Mouse (Mus musculus): Measurements from ENCODE around the gene Polr1d. TPM values are rescaled to one million over a fixed set of nuclear protein-coding genes. Genes with fewer than 3 reads are reported as not detected.

Polr1d gene
- polyA plus RNA-seq, 1 experiment from 2014 or later: 151 TPM

DNA sequence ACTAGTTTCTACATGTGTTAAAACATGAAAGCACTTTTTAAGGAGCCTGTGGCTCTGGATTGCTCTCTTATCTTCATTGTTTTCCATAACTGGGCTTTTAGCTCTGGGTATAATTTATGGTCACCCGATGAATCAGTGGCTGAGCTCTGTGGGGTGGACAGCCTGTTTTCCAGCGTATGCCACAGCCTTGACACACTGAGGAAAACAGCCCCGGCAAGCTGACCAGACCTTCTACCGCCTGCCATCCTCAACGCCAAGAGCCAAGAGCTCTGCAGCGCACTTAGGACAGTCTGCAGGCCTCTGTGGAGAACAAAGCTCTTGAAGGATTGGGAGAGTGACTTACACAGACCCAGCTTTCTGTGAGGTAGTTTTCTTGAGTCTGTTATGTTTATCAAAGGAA is 17.4 kb downstream of the Polr1d start:
- no peak overlapping the region for H3K4me2 ChIP-seq (ENCODE audit: low read depth, low read length)
- no peak for ATAC-seq
- no peaks in the 10 kb centered on the region for H3K36me3 ChIP-seq (ENCODE audit: control insufficient read depth, insufficient read depth, low read length)
- no peaks in the 10 kb centered on the region for H3K27me3 ChIP-seq (replicated peaks; ENCODE audit: control insufficient read depth, insufficient read depth, low read length)
- no peak overlapping the region for H3K27ac ChIP-seq (ENCODE audit: low read length)
- 68% methylated on average over 6 of the region's 6 CpGs for WGBS
- H3K4me3 ChIP-seq (ENCODE audit: low read length): no peak overlapping the region
- H3K9me3 ChIP-seq (ENCODE audit: control insufficient read depth, low read length): no peaks in the 10 kb centered on the region
- H3K4me1 ChIP-seq (ENCODE audit: control insufficient read depth, insufficient read depth, low read length): no peaks in the 10 kb centered on the region
- H3K9ac ChIP-seq (ENCODE audit: low read depth, low read length): no peak overlapping the region

DNA sequence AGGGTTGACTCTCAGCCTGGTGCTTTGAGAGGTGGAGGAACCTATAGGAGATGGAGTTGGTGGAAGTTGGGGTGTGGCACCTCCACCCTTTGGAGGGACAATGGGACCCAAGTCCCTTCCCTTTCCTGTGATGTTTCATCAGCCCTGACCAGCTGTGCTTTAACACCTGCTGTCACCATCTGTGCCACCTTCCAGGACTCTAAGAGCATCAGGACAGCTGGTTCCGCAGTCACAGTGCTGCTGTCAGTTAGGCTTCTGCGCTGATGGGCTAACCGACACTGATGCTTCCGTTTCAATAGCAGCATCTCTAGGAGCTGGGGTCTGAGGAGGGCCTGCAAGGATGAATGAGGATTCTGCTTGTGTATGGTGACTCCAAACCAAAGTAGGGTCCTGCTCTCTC is 19.7 kb downstream of the Polr1d start:
- no peaks in the 10 kb centered on the region for H3K36me3 ChIP-seq (ENCODE audit: control insufficient read depth, insufficient read depth, low read length)
- H3K27ac ChIP-seq (ENCODE audit: low read length): no peak overlapping the region
- WGBS: 97% methylated on average over 4 of the region's 4 CpGs
- no peak overlapping the region for H3K4me3 ChIP-seq (ENCODE audit: low read length)
- ATAC-seq: no peak
- H3K4me1 ChIP-seq (ENCODE audit: control insufficient read depth, insufficient read depth, low read length): no peaks in the 10 kb centered on the region
- no peak overlapping the region for H3K4me2 ChIP-seq (ENCODE audit: low read depth, low read length)
- no peaks in the 10 kb centered on the region for H3K9me3 ChIP-seq (ENCODE audit: control insufficient read depth, low read length)
- H3K27me3 ChIP-seq (replicated peaks; ENCODE audit: control insufficient read depth, insufficient read depth, low read length): no peaks in the 10 kb centered on the region
- no peak overlapping the region for H3K9ac ChIP-seq (ENCODE audit: low read depth, low read length)

DNA sequence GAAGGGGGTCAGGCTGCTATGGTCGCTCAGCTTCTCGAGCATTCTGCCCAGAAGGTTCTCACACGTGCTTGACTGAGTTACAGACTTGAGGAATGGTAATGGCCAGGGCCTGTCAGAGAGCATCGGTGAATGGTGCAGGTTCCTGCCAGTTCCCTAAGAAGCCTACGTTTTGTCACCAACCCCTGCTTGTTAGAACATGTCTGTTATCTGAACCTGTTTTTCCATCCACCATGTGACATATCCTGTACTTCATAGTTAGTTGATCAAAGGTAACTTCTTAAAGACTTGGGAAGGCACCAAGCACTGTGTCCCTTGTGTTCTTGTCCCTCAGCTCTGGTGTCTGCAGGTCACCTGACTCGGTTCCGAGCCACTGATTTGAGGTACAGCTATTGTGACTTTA is 21.8 kb downstream of the Polr1d start:
- Histone ChIP-seq H3K9me3 (ENCODE audit: control insufficient read depth, low read length) (no peaks in the 10 kb centered on the region), H3K9ac (ENCODE audit: low read depth, low read length) (no peak overlapping the region), H3K27me3 (replicated peaks; ENCODE audit: control insufficient read depth, insufficient read depth, low read length) (no peaks in the 10 kb centered on the region), H3K4me1 (ENCODE audit: control insufficient read depth, insufficient read depth, low read length) (no peaks in the 10 kb centered on the region), H3K36me3 (ENCODE audit: control insufficient read depth, insufficient read depth, low read length) (no peaks in the 10 kb centered on the region), H3K27ac (ENCODE audit: low read length) (no peak overlapping the region), H3K4me3 (ENCODE audit: low read length) (no peak overlapping the region), H3K4me2 (ENCODE audit: low read depth, low read length) (no peak overlapping the region)
- WGBS: 82% methylated on average over 7 of the region's 7 CpGs
- no peak for ATAC-seq

DNA sequence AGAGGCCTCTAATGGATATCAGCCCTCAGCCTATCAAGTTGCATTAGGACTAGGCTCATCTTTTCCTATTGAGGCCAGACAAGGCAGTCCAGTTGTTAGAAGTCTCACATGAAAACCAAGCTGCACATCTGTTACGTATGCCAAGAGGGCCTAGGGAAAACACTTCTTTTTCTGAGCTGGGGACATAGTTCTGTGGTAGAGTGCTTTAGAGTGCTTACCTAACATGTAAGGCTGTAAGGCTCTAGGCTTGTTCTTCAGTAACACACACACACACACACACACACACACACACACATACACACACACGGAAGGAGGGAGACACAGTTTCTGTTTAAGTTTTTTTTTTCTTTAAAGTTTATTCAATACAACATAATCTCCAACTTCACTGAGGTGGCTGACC is 23.3 kb downstream of the Polr1d start:
- Histone ChIP-seq H3K27me3 (replicated peaks; ENCODE audit: control insufficient read depth, insufficient read depth, low read length) (no peaks in the 10 kb centered on the region), H3K9me3 (ENCODE audit: control insufficient read depth, low read length) (no peaks in the 10 kb centered on the region), H3K4me2 (ENCODE audit: low read depth, low read length) (no peak overlapping the region), H3K27ac (ENCODE audit: low read length) (no peak overlapping the region), H3K36me3 (ENCODE audit: control insufficient read depth, insufficient read depth, low read length) (no peaks in the 10 kb centered on the region; the same call in 1 of the 2 replicates), H3K4me3 (ENCODE audit: low read length) (no peak overlapping the region), H3K9ac (ENCODE audit: low read depth, low read length) (no peak overlapping the region), H3K4me1 (ENCODE audit: control insufficient read depth, insufficient read depth, low read length) (no peaks in the 10 kb centered on the region)
- 67% methylated on average over 2 of the region's 2 CpGs for WGBS
- no peak for ATAC-seq

DNA sequence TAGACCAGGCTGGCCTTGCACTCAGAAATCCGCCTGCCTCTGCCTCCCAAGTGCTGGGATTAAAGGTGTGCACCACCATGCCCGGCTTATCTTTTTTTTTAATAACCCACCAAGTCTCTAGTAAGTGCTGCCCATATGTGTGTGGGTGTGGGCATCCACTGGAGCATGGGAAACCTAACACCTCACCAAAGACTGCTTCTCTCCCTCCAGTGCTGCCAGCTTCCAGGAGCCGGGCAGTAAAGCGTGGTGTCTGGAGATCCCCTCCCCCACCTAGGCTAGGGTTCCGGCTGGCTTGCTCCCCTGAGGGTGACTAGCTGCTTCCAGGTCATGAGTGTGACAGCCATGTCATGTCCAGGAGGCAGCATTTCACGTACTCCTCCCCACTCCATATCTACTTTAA is 25.4 kb downstream of the Polr1d start:
- Histone ChIP-seq H3K9me3 (ENCODE audit: control insufficient read depth, low read length) (no peaks in the 10 kb centered on the region), H3K4me3 (ENCODE audit: low read length) (no peak overlapping the region), H3K36me3 (ENCODE audit: control insufficient read depth, insufficient read depth, low read length) (peaks cover 5% of the 10 kb centered on the region; the same call in 1 of the 2 replicates), H3K4me1 (ENCODE audit: control insufficient read depth, insufficient read depth, low read length) (no peaks in the 10 kb centered on the region), H3K27me3 (replicated peaks; ENCODE audit: control insufficient read depth, insufficient read depth, low read length) (no peaks in the 10 kb centered on the region), H3K27ac (ENCODE audit: low read length) (no peak overlapping the region), H3K9ac (ENCODE audit: low read depth, low read length) (no peak overlapping the region), H3K4me2 (ENCODE audit: low read depth, low read length) (no peak overlapping the region)
- no peak for ATAC-seq
- 93% methylated on average over 6 of the region's 6 CpGs for WGBS

DNA sequence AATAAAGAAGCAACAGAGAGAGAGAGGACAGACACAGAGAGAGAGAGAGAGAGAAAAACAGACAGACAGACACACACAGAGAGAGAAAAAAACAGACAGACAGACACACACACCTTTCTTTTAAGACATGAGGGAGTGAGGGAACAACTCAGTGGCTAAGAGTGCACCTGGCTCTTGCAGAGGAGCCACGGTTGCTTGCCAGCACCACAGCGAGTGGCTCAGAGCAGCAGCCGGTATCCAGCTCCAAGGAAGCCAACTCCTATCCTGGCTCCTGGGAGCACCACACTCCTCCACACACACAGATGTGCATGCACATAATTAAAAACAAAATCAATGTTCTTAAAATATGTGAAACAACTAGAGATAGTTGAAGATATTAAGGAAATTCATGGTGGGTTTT is 30.4 kb downstream of the Polr1d start:
- no peak overlapping the region for H3K9ac ChIP-seq (ENCODE audit: low read depth, low read length)
- ATAC-seq: no peak
- 96% methylated on average over 3 of the region's 3 CpGs for WGBS
- no peak overlapping the region for H3K27ac ChIP-seq (ENCODE audit: low read length)
- H3K27me3 ChIP-seq (replicated peaks; ENCODE audit: control insufficient read depth, insufficient read depth, low read length): no peaks in the 10 kb centered on the region
- no peaks in the 10 kb centered on the region for H3K9me3 ChIP-seq (ENCODE audit: control insufficient read depth, low read length)
- H3K4me2 ChIP-seq (ENCODE audit: low read depth, low read length): no peak overlapping the region
- peaks cover 15% of the 10 kb centered on the region for H3K36me3 ChIP-seq (ENCODE audit: control insufficient read depth, insufficient read depth, low read length)
- no peaks in the 10 kb centered on the region for H3K4me1 ChIP-seq (ENCODE audit: control insufficient read depth, insufficient read depth, low read length)
- no peak overlapping the region for H3K4me3 ChIP-seq (ENCODE audit: low read length)

DNA sequence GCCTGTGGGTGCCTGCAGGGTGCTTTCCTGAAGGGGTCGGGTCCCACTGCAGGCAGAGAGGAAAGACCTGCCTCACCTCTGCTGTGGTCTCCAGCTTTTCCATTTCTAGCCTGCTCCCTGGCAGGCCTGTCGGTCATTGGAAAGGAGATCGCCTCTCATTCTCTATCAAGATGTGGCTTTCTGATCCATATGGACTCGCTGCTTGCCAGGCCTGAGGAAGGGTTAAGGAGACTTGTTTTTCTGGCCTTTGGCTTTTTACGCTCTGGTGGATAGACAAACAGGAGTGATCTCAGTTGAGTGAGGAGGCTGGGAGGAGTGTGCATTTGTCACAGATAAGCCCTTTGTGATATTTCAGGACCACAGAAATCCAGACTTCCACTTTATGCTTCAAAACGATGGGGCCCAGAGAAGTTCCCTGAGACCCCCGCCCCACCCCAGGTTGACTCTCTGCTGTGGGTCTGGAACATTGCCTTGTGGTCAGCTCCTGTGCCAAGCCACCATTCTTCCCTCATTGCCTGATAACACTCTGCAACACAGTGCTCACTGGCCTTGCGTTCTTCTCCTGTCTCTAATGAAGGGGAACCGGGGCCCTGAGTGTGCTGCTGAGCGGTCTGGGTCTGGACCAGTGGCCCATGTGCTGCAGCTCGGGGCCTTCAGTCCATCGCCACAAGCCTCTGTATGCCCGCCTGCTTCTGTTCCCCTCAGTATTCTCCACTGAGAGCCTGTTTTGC is 32.2 kb downstream of the Polr1d start:
- Histone ChIP-seq H3K27ac (ENCODE audit: low read length) (no peak overlapping the region), H3K36me3 (ENCODE audit: control insufficient read depth, insufficient read depth, low read length) (peaks cover 20% of the 10 kb centered on the region)
- ATAC-seq: no peak

DNA sequence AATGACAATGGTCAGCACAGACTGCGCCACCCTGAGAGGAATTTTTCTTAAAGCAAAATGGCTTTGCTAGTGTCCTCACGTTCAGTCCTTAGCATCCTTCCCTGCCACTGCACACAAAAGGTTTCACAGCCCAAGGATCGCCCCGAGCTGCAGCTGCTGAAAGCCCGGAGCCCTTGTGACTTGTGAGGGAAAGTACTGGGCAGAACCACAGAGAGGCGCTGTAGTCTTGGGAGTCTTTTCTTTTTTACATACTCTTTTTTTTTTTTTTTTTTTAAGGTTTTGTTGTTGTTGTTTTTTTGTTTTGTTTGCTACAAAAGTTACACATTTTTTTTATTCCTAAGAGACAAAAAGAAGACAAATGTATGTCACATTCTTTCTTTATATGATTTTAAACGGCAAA is 37.9 kb downstream of the Polr1d start:
- no peak overlapping the region for H3K27ac ChIP-seq (ENCODE audit: low read length)
- whole genome bisulfite sequencing: 84% methylated on average over 7 of the region's 7 CpGs
- H3K27me3 ChIP-seq (replicated peaks; ENCODE audit: control insufficient read depth, insufficient read depth, low read length): no peaks in the 10 kb centered on the region
- H3K4me2 ChIP-seq (ENCODE audit: low read depth, low read length): no peak overlapping the region
- no peaks in the 10 kb centered on the region for H3K9me3 ChIP-seq (ENCODE audit: control insufficient read depth, low read length)
- peaks cover 15% of the 10 kb centered on the region; the same call in 1 of the 2 replicates for H3K36me3 ChIP-seq (ENCODE audit: control insufficient read depth, insufficient read depth, low read length)
- no peak overlapping the region for H3K9ac ChIP-seq (ENCODE audit: low read depth, low read length)
- H3K4me1 ChIP-seq (ENCODE audit: control insufficient read depth, insufficient read depth, low read length): no peaks in the 10 kb centered on the region
- no peak overlapping the region for H3K4me3 ChIP-seq (ENCODE audit: low read length)
- ATAC-seq: no peak

More for the DNA sequence above, 32.2 kb downstream of the Polr1d start:
- Histone ChIP-seq H3K4me3 (ENCODE audit: low read length) (no peak overlapping the region), H3K4me2 (ENCODE audit: low read depth, low read length) (no peak overlapping the region), H3K9me3 (ENCODE audit: control insufficient read depth, low read length) (no peaks in the 10 kb centered on the region), H3K9ac (ENCODE audit: low read depth, low read length) (no peak overlapping the region), H3K4me1 (ENCODE audit: control insufficient read depth, insufficient read depth, low read length) (no peaks in the 10 kb centered on the region), H3K27me3 (replicated peaks; ENCODE audit: control insufficient read depth, insufficient read depth, low read length) (no peaks in the 10 kb centered on the region)
- 92% methylated on average over 13 of the region's 13 CpGs for WGBS

DNA sequence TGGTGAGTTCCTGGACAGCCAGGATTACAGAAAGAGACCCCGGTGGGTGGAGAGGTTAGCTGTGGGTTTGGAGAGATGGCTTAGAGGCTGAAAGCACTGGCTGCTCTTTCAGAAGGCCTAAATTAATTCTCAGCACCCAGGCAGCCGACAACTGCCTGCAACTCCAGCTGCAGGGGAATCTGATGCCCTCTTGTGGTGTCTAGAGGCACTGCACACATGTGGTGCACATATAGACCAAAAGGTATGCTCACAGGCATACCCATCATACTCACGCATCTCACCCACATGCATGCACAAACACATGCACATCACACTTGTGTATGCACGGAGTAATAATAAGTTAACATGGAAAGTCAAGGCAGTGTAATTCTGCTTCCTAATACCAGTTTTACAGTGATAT is 38.8 kb downstream of the Polr1d start:
- Histone ChIP-seq H3K9me3 (ENCODE audit: control insufficient read depth, low read length) (no peaks in the 10 kb centered on the region), H3K4me1 (ENCODE audit: control insufficient read depth, insufficient read depth, low read length) (no peaks in the 10 kb centered on the region), H3K27me3 (replicated peaks; ENCODE audit: control insufficient read depth, insufficient read depth, low read length) (no peaks in the 10 kb centered on the region), H3K4me2 (ENCODE audit: low read depth, low read length) (no peak overlapping the region), H3K4me3 (ENCODE audit: low read length) (no peak overlapping the region), H3K9ac (ENCODE audit: low read depth, low read length) (no peak overlapping the region), H3K27ac (ENCODE audit: low read length) (no peak overlapping the region), H3K36me3 (ENCODE audit: control insufficient read depth, insufficient read depth, low read length) (peaks cover 15% of the 10 kb centered on the region; the same call in 1 of the 2 replicates)
- ATAC-seq: no peak
- WGBS: 98% methylated on average over 4 of the region's 4 CpGs

DNA sequence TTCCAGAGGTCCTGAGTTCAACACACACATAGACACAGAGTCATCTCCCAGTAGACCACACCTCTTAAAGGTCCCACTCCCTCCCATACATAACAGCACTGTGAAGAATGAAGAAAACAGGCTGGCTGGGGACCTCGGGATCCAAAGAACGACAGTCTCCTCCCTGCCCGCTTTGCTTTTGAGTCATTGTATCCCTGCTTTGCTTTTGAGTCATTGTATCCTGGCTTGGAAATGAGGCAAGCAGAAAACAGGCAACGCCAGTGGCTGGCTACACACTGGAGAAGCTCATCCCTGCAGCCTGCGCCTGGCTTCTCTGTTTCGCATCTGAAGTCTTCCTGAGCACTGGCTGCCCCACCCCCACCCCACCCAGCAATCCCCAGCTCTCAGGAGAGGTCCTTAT is 40.2 kb downstream of the Polr1d start:
- no peaks in the 10 kb centered on the region for H3K4me1 ChIP-seq (ENCODE audit: control insufficient read depth, insufficient read depth, low read length)
- peaks cover 8% of the 10 kb centered on the region; the same call in 1 of the 2 replicates for H3K36me3 ChIP-seq (ENCODE audit: control insufficient read depth, insufficient read depth, low read length)
- WGBS: 30% methylated on average over 6 of the region's 6 CpGs
- H3K4me2 ChIP-seq (ENCODE audit: low read depth, low read length): no peak overlapping the region
- no peaks in the 10 kb centered on the region for H3K9me3 ChIP-seq (ENCODE audit: control insufficient read depth, low read length)
- H3K4me3 ChIP-seq (ENCODE audit: low read length): no peak overlapping the region
- no peaks in the 10 kb centered on the region for H3K27me3 ChIP-seq (replicated peaks; ENCODE audit: control insufficient read depth, insufficient read depth, low read length)
- no peak overlapping the region for H3K27ac ChIP-seq (ENCODE audit: low read length)
- no peak for ATAC-seq
- no peak overlapping the region for H3K9ac ChIP-seq (ENCODE audit: low read depth, low read length)
